Mouse (Mus musculus): Measurements from ENCODE around the gene Syt12. TPM values are rescaled to one million over a fixed set of nuclear protein-coding genes. Genes with fewer than 3 reads are reported as not detected.

Syt12 gene
- polyA plus RNA-seq (2017; shearing (Covaris generic)) = not detected

DNA sequence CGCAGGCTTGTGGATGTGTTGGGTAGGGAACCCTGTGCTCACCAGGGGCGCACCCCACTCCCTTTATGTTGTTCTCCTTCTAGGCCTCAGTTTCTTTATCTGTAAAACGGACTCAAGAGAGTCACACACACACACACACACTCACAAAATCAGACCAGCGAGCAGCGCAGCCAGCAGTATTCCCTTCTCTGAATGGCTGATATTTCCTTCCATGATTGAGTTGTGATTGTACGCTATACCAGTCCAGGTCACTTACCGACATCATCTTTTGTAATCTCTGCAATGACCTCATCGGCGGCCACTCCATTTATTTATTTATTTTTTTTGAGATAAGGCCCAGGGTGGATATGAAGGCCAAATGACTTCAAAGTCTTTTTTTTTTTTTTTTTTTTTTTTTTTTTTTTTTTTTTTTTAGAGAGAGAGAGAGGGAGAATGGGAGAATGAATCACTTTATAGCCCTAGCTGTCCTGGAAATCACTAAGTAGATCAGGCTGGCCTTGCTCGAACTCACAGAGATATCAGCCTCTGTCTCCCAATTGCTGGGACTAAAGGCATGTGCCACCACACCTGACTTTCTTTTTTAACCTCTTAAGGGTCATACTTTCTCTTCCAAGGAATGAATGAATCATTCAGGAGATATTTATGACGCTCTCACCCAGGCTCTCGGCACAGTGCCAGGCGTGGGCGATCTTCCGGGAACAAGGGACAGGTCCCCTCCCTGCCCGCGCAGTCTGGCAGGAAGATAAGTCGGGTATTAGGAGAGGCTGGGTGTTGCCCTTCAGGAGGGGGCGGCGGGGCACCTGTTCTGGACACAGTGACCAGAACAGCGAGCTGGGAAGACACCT lies at the start of gene Syt12:
Syt12 (minus strand) TSS at position 103 of the 845 bp plus-strand sequence.

DNA sequence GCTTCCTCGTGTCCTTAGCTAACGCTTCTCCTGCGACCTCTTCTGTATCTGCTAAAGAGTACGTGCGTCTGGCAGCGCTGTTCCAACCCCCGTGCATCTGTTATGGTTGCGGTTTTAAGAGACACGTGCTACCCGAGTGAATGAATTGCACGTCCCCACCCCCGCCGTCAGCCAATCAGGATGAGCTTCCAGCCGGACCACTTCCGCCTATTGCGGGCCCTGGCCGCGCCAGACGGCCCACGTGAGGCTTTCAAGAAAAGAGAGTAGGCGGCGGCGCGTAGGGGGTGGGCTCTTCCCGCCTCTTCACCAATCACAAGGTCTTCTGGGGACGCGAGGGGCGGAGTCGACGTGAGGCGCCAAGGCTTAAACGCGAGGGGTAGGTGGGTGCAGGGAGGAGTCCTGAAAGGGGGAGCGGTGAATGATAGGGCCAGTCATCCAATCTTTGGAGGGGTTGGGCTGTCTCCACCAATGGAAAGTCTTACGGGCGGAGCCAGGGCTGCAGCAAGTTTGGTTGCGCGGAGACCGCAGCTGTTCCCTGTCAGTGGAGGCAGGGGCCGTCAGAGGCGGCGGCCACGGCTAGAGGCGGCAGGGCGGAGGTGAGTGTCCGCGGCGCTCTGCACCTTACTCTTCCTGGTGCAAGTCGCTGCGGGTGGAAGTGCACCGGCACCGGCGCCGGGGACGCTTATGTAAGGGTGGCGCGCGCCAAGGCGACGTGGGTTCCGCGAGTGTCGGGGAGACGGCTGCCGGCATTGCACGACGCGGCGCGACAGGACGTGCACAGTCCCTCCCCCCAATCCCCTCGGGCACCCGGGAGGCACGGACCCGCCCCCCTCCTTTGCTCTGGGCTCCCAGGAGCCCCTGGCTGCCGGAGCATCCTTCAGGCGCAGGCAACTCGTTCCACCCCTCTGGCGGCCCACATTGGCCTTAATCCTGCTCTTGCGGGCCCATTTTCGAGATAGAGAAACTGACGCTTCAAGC lies 33.0 kb upstream of the Syt12 start, which contains the start of gene Pcx:
Pcx (plus strand) TSS at position 487 of the 978 bp plus-strand sequence.

DNA sequence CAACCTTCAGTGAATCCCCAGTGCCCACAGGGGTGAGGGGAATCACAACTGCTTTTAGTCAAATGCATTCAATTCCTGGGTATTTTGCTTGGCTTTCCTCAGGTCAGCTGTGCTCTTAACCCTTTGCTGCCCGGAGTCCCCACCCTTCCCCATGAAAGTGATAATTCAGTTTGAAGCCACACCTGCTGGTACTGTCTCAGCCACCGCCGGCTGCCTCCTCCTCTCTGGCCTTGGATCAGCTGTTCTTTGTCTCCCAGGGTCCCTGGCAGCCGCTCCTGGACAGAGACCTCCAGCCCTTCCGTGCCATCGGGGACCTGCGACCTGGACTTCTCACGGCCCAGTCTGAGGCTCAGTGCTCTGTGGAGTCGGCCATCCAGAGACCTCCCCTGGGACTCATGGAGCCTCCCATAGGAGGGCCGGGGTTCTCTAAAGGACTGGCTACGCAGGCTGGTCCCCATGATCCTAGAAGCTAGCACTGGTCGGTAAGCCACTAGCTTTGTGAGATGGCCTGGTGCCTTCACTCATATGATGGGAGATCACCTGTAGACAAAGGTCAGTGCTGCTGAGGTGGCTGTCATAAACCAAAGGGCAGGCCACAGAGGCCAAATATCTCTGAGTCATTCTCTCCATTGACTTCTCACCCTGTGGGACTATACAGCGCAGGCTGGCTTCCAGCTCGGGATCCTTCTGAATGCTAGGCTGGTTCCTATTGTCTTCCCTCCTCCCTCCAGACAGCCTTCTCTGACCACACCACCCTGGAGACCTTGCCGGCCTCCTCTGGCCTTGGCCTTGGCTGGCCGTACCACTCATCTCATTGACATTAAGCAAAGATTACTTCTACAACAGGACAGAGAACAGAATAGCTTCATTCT lies 21.1 kb upstream of the Syt12 start, which contains the start of gene 2010003K11Rik:
2010003K11Rik (minus strand) TSS at position 522 of the 872 bp plus-strand sequence.

DNA sequence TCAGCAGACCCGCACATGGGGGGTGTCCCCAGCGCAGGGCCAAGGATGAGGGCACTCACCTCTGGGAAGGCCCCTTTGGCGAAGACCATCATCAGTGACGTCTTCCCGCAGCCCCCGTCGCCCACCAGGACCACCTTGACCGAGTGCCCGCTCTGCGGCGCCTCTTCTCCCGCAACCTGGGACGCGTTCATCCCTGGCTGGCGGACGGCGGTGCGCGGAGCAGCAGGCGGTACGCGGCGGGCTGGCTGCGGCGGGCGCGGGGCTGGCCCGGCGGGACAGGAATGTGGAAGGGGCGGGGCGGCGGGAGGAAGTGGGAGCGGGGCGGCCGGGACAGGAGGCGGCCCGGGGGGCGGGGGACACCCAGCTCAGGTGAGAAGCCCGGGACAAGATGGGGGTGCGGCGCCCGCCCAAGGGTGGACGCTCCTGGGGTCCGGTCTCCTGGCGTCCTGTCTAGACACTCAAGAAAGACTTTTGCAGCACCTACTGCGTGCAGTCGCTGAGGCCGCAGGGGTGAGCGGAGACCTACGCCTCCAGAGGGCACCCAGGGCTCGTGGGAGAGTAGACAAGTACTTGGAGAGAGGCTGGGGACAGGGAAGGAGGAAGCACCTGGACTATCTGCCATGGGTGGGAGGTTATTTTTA lies 38.0 kb downstream of the Syt12 start, which contains the start of gene Rhod:
Rhod (minus strand) TSS at position 272 of the 641 bp plus-strand sequence.

DNA sequence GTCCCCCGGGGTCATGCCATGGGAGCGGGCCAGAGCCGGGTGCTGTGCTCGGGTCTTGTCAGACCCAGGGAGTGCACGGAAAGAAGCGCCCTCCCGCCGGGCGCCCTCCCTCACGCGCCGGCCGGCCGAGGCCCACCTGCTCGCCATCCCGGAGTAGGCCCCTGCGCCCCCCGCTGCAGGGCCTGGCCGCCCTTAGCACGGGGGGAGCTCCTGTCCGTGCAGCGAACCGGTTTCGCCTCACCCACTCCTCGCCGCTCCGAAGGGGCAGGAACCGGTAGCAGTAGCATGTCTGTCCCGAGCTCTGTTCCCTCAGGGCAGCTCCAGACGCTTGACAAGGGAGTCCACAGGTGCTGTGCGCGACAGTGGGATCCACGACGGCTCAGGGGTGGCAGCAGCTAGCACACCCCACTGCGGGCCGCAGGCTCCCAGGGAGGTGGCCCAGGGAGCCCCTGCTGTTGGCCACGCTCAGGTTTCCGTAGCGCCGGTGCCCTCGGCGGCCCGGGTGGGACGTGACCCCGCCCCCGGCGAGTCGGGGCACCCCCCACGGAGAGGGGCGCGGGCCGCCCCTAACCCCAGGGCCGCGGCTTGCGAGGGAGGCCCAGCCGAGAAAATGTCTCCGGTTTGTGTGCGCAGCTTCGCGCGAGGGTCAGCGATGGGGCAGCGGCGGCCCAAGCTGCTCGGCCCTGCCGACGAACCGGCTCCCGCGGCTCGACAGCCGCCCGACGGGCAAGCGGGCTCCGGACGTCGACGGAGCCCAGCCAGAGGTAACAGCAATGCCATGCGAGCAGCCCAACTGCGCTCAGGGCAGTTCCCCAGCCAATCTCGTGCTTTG lies 79.2 kb downstream of the Syt12 start, which contains the start of gene Kdm2a:
Kdm2a (minus strand) TSS at position 488 of the 832 bp plus-strand sequence.

Other genes with a start within 250 kb of the Syt12 start
- 138 TPM for gene Pold4, start 245.5 kb downstream of the Syt12 start, polyA plus RNA-seq (2017; shearing (Covaris generic))
- 1.1 TPM for gene Ssh3, start 208.3 kb downstream of the Syt12 start, polyA plus RNA-seq (2017; shearing (Covaris generic))
- 5.1 TPM for gene Ankrd13d, start 194.3 kb downstream of the Syt12 start, polyA plus RNA-seq (2017; shearing (Covaris generic))
- gene Grk2, start 171.2 kb downstream of the Syt12 start, polyA plus RNA-seq (2017; shearing (Covaris generic)) = 58.4 TPM
- 48.9 TPM for gene Kdm2a, start 79.2 kb downstream of the Syt12 start, polyA plus RNA-seq (2017; shearing (Covaris generic))
- gene Rhod, start 38.0 kb downstream of the Syt12 start, polyA plus RNA-seq (2017; shearing (Covaris generic)) = 5.5 TPM
- gene 2010003K11Rik, start 21.1 kb upstream of the Syt12 start, polyA plus RNA-seq (2017; shearing (Covaris generic)) = not detected
- 3.7 TPM for gene Pcx, start 33.0 kb upstream of the Syt12 start, polyA plus RNA-seq (2017; shearing (Covaris generic))
- gene Lrfn4, start 138.2 kb upstream of the Syt12 start, polyA plus RNA-seq (2017; shearing (Covaris generic)) = not detected
- 54.1 TPM for gene Rce1, start 148.2 kb upstream of the Syt12 start, polyA plus RNA-seq (2017; shearing (Covaris generic))
- gene Gm960, start 221.2 kb upstream of the Syt12 start, polyA plus RNA-seq (2017; shearing (Covaris generic)) = not detected
- 1.3 TPM for gene Sptbn2, start 233.7 kb upstream of the Syt12 start, polyA plus RNA-seq (2017; shearing (Covaris generic))